Mouse (Mus musculus) c-Kit-negative CD71-positive TER-119-positive erythroid progenitor cells, embryonic 14.5 days (primary cell): ENCODE measurements around the gene Exosc10.

ENCODE experiments used
- DNase-seq: peaks from one replicate; pipeline ENCODE4 v3.0.0-alpha.2; 2013; ENCODE audit warnings: low read depth, low spot score

Gene Exosc10

DNA sequence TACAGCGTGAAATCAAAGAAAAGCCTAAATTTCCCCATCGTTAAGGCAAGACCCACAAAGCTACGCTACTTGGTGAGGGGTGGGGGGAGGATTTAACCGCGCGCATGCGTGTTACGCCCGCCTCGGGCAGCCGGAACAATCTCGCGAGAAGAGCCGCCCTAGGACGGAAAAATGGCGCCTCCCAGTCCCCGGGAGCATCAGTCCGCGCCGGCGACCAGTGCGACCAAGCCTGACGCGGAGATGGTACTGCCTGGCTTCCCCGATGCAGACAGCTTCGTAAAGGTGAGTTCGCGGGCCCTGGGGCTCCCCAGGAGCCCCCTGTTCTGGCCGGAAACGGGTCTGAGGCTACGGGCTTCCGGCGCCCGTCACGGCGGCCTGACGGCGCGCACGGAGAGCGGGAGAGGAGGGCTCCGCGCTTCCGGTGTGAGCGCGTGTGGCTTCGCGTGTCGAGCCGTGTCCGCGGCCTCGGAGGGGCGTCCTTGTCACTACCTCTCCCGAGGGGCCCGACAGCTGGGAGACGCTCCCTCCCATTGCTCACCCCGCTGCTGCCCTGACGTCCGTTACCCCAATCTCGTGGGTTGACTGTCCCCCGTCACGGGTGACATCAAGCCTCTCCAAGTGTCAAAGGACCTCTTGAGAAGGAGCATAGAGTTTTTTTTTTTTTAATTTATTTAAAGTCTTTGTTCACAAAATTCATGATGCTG is at the start of gene Exosc10:
Gene Exosc10 (plus strand): TSS at position 133 of the 704 bp plus-strand sequence.
- peak; percentile 82 for DNase-seq

DNA sequence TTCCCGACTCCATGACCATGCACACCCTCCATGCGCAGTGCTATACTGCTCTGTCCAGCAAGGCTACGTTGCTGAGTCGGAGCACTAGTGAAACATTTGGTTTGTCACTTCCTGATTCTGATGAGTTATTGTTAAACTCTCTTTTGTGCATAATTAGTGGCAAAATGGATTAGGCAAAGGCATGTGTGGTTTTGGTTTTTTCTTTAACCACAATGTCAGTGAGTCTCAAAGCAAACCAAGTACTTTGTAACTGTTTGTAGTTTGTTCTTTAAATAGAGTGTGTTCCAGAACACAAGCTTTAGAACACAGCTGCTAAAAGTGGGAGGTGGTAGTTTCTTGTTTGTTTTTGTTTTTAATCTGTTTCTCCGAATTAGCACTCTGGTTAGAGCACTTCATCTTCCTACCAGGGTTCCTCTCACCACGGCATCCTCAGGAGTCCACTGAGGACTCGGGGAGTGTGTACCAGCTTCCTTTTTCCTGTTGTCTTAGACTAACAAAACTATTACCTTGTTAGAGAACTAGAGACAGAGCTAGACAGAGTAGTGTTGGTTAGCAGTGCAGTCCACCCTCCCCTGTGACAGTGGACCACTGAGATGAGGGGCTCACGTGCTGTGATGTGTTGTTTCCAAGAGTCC is 48.7 kb upstream of the Exosc10 start:
- no peak for DNase-seq

DNA sequence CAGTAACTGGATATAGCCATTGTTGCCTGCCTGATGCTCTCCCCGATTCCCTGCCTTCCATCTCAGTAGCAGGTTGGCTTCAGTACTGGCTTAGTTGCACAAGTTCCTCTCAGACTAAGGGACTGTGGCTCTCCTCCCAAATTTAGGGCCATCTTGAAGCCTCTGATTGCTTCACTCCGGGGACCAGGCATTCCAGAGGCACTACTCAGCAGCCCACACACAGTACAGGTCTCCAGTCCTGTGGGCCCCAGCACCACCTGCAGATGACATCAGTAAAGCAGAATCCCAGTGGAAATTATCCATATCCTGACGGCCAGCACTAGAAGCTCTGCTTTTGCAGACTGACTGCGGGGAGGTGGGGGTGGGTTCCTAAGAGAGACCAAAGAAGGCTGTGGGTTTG is 47.5 kb upstream of the Exosc10 start:
- DNase-seq = no peak

DNA sequence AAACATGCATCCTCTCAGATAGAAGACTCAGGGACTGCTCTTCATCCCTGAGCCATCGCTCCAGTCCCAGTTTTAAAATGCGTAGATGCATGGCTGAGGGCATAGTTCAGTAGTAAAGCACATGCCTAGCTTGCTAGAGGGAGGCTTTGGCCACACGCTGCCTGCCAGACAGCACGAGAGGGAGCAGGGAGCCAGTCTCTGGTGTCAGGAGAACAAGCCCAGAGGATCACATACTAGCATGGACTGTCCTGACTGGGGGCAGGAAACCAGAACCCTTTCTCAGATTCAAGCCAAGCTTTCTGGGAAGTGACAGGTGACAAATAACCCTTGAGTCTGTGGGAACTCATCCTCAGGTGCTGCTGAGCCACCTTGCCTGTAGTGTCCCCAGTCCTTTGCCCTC is 46.9 kb upstream of the Exosc10 start:
- DNase-seq = no peak

DNA sequence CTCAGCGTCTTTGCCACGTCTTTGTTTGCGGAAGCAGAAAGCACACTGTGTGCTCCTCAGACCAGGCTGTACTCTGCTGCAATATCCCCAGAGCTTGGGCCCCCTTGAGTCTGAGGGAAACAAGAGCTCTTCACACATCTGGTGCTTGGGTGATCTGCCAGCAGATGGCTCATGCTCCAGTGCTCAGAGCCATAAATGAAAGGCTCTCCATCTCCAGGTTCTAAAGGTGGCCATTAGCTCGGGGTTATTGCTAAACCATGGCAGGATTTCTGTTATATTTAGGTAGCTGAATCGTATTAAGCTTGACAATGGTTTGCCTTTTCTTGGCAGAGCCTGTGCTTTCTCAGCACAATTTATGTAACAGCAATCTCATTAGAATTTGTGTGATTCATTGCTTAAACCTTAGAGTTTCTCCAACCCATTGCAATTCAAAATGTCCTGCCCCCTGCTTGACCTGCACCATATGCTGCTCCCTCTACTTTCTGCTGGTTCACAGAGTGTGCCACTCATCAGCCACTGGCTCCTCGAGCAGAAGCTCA is 45.1 kb upstream of the Exosc10 start:
- no peak for DNase-seq

DNA sequence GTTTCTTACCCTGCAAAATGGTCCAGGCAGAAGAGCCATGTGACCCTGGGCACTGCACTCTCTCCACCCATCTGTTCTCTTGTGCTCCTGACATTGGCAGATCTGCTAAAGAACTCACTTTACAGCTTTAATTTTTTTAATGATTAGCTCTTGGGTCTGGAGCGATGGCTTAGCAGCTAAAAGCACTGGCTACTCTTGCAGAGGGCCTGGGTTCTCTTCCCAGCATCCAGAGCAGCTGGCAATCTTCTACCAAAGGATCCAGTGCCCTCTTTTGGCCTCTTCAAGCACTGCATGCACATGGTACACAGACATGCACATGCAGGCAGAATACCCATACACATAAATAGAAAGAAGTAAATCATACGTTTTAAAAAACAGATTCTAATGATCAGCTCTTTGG is 42.9 kb upstream of the Exosc10 start:
- DNase-seq = no peak

DNA sequence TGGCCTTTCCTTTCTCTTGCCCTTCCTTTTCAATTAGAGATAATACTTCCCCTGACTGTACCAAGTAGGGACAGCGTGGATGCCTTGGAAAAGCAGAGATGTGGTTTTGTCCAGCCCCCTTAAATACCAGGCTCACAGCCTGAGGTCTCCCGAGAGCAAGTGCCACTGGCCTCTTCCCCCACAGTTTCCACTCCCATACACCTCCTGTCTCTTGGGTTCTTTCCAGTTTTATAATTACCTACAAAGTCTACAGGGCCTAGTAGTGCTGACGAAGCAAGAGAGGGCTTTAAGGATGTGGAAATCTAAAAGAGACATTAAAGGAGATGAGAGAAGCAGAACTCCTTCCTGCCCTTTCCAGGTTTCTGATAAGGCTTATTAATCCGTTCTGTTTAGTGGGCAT is 40.4 kb upstream of the Exosc10 start:
- no peak for DNase-seq

DNA sequence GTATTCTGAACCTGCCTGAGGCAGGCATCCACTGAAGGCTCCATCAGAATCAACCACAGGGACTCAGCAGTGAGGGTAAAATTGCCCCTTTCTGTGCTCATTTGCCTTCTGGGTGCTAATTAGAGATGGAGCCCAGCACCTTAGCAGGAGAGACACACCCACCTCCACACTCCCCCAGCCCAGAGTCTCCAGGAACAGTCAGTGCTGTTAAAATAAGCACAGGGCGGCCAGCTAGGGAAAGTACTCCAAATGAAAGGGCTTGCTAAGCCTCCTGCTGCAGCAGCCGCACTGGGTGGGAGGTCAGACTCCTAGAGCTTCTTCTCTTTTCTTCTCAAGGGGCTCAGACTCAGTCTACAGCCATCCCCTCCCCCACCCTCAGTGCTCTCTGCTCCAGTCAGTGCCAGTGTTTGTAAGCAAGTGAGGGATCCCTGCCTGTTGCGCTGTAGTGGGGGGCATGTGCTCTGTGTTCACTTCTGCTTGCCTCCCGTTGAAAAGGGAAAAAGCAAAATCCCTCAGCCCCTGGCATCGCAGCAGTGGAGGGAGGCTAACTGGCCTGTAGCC is 39.9 kb upstream of the Exosc10 start:
- no peak for DNase-seq

DNA sequence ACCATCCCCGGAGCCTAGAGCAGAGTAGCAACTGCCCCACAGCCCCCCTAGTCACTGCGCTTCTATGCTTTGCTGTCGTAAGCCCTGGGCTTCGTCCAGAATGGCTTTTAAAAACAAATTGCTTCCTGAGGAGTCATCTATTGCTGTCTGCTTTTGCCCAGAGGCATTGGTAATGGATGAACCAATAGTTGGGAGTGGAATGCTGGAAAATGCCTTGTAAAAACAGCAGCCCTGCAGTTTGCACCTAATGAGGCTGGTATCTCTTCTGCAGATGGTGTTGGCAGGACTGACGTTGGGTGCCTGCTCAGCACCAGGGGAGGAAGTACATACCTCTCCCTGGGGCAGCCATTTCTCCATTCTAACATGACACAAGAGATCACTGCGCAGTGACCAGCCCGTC is 34.7 kb upstream of the Exosc10 start:
- DNase-seq = no peak

DNA sequence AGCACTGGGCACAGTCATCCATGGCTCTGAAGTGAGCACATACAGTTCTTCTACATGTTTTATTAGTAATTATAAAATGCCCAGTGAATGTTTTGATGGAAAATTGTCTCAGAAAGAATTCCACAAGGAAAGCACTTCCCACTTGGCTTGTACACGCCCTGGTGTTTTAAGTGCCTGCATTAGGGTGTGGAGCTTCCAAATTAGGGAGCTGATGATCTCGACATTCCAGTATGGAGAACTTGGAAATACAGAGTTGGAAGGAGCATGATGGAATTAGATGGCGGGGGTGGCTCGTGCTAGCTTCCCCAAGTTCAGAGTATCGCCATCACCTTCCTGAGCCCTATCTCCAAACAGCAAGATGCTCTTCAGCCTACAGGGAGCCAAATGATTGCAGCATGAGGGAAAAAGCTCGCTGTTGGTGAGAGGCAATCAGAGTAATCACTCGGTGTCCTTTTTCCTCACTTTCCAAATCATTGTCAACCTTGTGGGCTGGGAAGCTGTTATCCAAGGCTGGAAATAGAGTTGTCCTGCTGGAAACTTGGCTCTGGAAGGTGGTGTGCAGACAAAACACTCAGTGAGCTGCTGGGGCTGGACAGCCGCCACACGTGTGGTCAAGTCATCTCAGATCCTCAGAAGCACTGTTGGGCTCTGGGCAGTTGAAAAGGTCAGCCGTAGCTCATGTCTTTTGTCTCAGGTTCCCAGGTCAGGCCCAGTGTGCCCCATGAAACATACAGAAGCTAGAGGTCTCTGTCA is 30.9 kb upstream of the Exosc10 start:
- DNase-seq = no peak

DNA sequence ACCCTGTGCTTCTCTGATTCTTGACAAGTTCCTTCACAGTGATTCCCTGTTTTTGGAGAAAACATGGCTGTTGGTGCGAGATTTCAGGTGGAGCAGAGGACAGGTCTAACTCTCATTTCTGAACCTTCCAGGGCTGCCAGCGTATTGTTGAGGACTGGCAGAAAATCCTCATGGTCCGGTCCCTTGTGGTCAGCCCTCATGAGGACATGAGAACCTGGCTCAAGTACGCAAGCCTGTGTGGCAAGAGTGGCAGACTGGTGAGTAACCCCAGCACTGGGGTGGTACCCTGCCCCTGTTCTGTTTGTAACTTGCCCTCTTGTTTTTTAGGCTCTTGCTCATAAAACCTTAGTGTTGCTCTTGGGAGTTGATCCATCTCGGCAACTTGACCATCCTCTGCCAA is 27.9 kb upstream of the Exosc10 start:
- no peak for DNase-seq

DNA sequence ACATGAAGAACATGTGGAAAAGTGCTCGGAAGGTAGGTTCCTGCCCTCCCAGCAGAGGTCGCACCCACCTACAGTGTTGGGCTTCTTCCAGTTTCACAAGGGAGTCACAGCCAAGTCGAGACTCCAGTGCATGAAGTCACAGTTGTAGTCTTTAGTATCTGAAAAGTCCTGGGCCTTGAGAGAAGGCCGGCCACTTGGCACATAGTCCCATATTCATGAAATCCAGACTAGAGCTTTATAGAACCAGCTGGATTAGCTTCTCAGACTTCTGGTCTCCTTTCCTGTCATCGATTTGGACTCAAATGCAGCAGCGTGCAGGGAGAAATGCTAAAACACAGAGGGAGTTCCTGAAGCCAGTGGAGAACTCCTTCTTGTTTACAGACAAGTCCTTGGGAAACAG is 27.5 kb upstream of the Exosc10 start:
- DNase-seq = no peak

DNA sequence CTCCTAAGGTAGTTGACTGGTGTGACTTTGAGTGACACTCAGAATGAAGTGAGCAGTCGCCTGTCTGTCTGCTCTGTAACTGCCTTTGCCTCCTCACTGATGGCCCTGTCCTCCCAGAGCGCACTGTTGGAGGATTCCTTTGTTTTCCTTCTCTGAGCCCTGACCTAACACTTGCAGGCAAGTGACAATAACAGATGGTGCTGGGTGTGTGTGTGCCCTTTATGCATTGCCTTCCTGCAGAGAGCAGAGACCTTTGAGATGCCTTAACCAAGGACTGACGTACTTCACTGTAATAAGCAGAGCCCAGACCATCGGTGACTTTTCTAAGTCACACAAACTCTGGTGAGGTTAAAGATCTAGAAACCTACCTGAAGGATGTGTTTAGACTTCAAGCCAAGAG is 26.9 kb upstream of the Exosc10 start:
- DNase-seq = no peak

DNA sequence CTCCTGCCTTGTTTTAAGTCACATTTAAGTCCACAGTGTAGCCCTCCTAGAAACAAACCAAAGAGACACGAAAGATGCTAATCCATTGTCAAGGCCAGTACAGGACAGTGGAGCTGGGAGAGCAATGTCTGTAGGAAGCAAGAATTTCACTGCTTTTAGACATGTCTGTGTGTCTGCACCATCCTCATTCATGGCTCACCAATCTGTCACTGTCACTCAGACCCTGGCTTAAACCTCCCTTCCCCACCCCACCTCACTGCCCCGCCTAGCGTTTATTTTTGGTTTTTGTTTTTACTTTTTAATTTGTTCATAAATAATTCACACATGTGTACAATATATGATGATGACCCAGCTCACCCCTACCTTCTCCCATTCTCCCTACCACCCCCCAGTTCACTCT is 25.7 kb upstream of the Exosc10 start:
- no peak for DNase-seq

DNA sequence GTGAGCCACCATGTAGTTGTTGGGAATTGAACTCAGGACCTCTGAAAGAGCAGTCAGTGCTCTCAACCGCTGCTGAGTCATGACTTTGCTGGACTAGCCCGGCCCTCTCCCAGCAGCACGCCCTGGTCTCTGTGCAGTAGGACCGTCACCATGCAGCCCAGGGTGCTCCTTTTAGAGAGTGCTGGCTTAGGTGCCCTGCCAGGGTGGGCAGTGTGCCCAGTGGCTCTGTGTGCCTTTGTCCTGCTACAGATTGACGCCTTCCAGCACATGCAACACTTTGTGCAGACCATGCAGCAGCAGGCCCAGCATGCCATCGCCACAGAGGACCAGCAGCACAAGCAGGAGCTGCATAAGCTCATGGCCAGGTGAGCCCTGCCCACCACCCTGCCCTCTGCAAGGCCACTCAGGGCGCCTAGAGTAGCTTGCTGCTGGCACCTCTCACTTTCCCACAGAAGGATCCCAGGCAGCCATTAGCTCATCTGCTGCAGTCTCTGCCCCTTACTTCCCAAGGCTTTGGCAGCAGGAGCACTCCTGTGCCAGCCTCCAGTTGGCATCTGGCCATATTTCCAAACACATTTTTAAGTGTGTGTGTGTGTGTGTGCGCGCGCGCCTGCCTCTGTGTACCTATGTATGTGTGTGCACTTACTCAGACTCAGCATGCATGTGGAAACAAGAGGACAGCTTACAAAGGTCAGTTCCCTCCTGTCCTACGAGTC is 24.5 kb upstream of the Exosc10 start:
- DNase-seq = no peak

DNA sequence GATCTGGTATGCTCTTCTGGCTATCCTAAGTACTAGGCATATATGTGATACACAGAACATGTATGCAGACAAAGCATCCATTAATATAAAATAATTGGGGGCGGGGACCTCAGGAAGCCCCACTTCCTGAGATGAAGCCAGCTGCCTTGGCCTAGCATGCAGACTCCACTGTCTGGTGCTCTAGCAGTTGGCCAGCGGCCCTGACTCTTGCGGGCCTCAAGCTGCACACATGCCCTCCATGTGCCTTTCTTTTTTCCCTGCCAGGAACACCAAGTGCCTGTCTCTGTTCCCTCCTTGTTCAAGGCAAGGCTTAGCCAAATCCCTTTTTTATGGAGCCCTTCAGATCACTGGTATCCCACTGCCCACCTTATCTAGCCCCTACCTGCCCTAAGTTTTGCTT is 22.4 kb upstream of the Exosc10 start:
- DNase-seq = no peak

DNA sequence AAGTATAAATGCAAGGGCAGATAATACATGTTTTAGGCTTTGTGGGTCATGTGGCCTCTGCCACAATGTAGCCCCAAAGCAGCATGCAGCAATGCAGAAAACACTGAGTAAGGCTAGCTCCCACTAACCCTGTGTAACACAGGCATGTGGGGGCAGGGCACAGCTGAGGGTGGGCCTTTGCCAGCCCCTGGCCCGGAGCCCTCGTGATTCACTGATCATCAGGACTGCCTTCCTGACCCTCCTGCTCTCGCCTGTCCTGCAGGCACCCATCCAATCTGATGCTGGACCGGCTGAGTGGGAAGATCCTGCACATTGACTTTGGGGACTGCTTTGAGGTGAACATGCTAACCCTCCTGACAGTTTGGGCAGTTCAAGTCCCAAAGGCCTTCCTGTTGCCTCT is 9.1 kb upstream of the Exosc10 start:
- DNase-seq = no peak

DNA sequence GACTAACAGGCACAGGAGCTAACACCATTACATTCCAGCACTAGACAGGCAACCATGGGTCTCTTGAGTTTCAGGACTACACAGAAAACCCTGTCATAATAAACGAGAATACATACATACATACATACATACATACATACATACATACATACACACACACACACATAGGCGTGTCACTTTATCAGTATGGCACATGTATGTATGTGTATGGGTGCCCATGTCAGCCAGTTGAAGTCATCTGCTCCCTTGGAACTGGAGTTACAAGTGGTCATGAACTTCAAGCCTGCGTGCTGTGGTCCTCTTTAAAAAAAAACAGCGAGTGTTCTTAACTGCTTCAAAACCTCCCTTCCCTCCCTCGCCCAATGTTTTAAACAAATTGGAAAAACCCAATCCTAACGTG is 463 bp upstream of the Exosc10 start:
- DNase-seq = no peak

DNA sequence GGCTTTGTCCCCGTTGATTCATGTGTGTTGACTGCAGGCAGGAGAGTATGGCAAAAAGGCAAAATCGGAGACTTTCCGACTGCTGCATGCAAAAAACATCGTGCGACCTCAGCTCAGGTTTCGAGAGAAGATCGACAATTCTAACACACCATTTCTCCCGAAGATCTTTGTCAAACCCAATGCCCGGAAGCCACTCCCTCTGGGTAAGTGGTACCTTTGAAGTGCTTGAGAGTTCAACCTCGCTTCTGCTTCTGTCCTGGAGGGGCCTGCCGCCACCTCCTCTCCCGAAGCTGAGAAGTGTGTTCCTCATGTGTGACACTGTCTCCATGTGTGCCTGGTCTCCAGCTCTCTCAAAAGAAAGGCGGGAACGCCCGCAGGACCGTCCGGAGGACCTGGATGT is 4.4 kb downstream of the Exosc10 start:
- DNase-seq = no peak

DNA sequence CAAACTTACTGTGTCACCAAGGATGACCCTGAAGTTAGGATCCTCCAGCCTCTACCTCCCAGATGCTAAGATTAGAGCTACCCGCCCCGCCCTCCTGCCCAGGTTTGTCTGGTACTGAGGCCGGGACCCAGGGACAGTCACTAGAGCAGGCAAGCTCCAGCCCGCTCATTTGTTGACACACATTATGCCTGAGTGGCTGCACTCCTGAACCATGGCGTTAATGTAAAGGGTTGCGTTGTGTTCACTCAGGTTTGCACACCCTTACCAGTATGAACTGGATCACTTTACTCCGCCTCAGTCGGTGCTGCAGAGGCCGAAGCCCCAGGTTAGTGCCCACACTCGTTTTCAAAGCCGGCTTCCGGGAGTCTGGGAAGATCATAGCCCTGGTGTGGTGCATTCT is 5.4 kb downstream of the Exosc10 start:
- DNase-seq = no peak

DNA sequence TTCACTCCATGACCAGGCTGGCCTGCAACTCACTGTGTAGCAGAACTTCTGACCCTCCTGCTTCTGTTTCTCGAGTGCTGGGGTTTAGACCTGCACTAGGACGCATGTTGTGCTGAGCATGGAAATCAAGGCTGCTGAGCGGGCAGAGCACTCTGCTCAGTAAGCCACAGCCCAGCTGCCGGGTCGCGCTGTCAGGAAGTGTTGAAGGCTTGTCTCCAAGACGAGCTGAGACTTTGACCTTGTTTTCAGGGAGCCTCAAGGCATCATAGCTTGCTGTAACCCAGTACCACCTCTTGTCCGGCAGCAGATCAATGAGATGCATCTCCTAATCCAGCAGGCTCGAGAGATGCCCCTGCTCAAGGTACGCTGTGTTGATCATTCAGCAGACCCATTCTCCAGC is 11.9 kb downstream of the Exosc10 start:
- DNase-seq = no peak
